Mouse (Mus musculus) cerebellum, adult 2 months (tissue): ENCODE data around the gene Alyref. TPM values are rescaled to one million over a fixed set of nuclear protein-coding genes. Genes with fewer than 3 reads are reported as not detected.

Experiments
- DNase-seq, 2 experiments: peaks; one replicate each; pipeline ENCODE4 v3.0.0; 2021
- H3K27ac ChIP-seq: fragments of 200-500 bp; 2 replicates; pipeline ENCODE4 v1.5.1; 2012; ENCODE audit warnings: low read length, control low read depth, inconsistent platforms; ENCODE audit not compliant: insufficient read depth
- H3K27me3 ChIP-seq: fragments of 200-500 bp; 2 replicates; pipeline ENCODE4 v1.6.1; 2012; ENCODE audit warnings: inconsistent platforms, mild to moderate bottlenecking, low read length, moderate library complexity; ENCODE audit not compliant: control insufficient read depth, insufficient read depth
- H3K4me1 ChIP-seq: fragments of 200-500 bp; 2 replicates; pipeline ENCODE4 v1.6.1; 2011; ENCODE audit warnings: low read length; ENCODE audit not compliant: control insufficient read depth, insufficient read depth
- H3K4me3 ChIP-seq: fragments of 200-500 bp; replicated peaks from 2 replicates; pipeline ENCODE3; 2011; ENCODE audit warnings: mild to moderate bottlenecking, low read depth, low read length, control low read depth; ENCODE audit not compliant: insufficient read depth
- CTCF ChIP-seq: fragments of 200-500 bp; IDR thresholded peaks from 2 replicates; pipeline ENCODE4 v1.5.1; 2011; ENCODE audit warnings: low read depth, mild to moderate bottlenecking, control low read depth, low read length, moderate library complexity, borderline replicate concordance; ENCODE audit not compliant: insufficient read depth
- POLR2A ChIP-seq: fragments of 200-500 bp; IDR thresholded peaks from 2 replicates; pipeline ENCODE4 v1.6.1; 2011; ENCODE audit warnings: low read length, control low read depth, borderline replicate concordance; ENCODE audit not compliant: insufficient read depth
- WGBS: fragments of 180-500 bp; shearing (Covaris S2); methylation state at CpG from one replicate; pipeline ENCODE4 v1.1.7; 2018; 5-methylcytosine and 5-hydroxymethylcytosine counted together
- polyA plus RNA-seq: library from polyadenylated mRNA; depleted of rRNA; stranded (reverse); fragments of >200 nt; gene quantifications from 2 replicates; pipeline ENCODE4 v1.2.3, GENCODE M21; 2012

Gene Alyref
- polyA plus RNA-seq, 1 experiment = 51.8 TPM

- no peak for DNase-seq
- Histone ChIP-seq H3K27ac (no peak overlapping the region), H3K27me3 (no peaks in the 10 kb centered on the region), H3K4me1 (peaks cover 13% of the 10 kb centered on the region), H3K4me3 (no peak overlapping the region)
- no peak for TF ChIP-seq POLR2A
- no peak for TF ChIP-seq CTCF
- WGBS = 71% methylated on average over 3 of the region's 3 CpGs
These were observed 21.7 kb downstream of the Alyref start for GRCm38 (mm10) chr11:120576365-120576981.

GRCm38 (mm10) chr11:120575940-120576339 is 22.2 kb downstream of the Alyref start:
- TF ChIP-seq CTCF (no peak), POLR2A (no peak)
- Histone ChIP-seq H3K27me3 (no peaks in the 10 kb centered on the region), H3K27ac (no peak overlapping the region), H3K4me3 (no peak overlapping the region), H3K4me1 (peaks cover 13% of the 10 kb centered on the region)
- no peak for DNase-seq

- TF ChIP-seq POLR2A (no peak), CTCF (no peak)
- WGBS = 80% methylated on average over 2 of the region's 2 CpGs
- no peak overlapping the region for H3K4me3 ChIP-seq
- DNase-seq = no peak
- H3K27ac ChIP-seq = no peak overlapping the region
- H3K4me1 ChIP-seq = peaks cover 10% of the 10 kb centered on the region
- no peaks in the 10 kb centered on the region for H3K27me3 ChIP-seq
These were observed 23.1 kb downstream of the Alyref start for GRCm38 (mm10) chr11:120575046-120575445.

GRCm38 (mm10) chr11:120574278-120574600 is 23.9 kb downstream of the Alyref start:
- H3K27me3 ChIP-seq = no peaks in the 10 kb centered on the region
- peaks cover 2% of the 10 kb centered on the region; the same call in 1 of the 2 replicates for H3K4me1 ChIP-seq
- TF ChIP-seq POLR2A (no peak), CTCF (no peak)
- DNase-seq = no peak
- WGBS = 31% methylated on average over 5 of the region's 5 CpGs
- H3K27ac ChIP-seq = no peak overlapping the region
- H3K4me3 ChIP-seq = no peak overlapping the region

GRCm38 (mm10) chr11:120573585-120574277 is 24.4 kb downstream of the Alyref start:
- TF ChIP-seq POLR2A = no peak
- TF ChIP-seq CTCF = no peak
- H3K4me1 ChIP-seq = no peaks in the 10 kb centered on the region
- H3K27ac ChIP-seq = peak overlapping the region; percentile 78
- H3K4me3 ChIP-seq = peak overlapping the region; percentile 86
- no peak for DNase-seq
- WGBS = 0% methylated on average over 23 of the region's 23 CpGs
- H3K27me3 ChIP-seq = no peaks in the 10 kb centered on the region

- peak; percentile 100 for DNase-seq
- Histone ChIP-seq H3K4me1 (no peaks in the 10 kb centered on the region), H3K4me3 (peak within 1 kb of the TSS; percentile 92), H3K27ac (peak within 1 kb of the TSS; percentile 78), H3K27me3 (no peaks in the 10 kb centered on the region)
- under 1% methylated on average over 94 of the region's 94 CpGs for WGBS
- TF ChIP-seq POLR2A (peak; percentile 97), CTCF (no peak)
These were observed 25.2 kb downstream of the Alyref start, which contains the start of gene P4hb for GRCm38 (mm10) chr11:120572752-120573584. Gene P4hb (minus strand): TSS chr11:120573253.

GRCm38 (mm10) chr11:120572417-120572751 is 25.8 kb downstream of the Alyref start:
- Histone ChIP-seq H3K27me3 (no peaks in the 10 kb centered on the region), H3K4me3 (peak overlapping the region; percentile 92), H3K27ac (peak overlapping the region; percentile 63), H3K4me1 (no peaks in the 10 kb centered on the region)
- WGBS = under 1% methylated on average over 22 of the region's 24 CpGs
- DNase-seq = no peak
- TF ChIP-seq CTCF (no peak), POLR2A (no peak)

GRCm38 (mm10) chr11:120571754-120572416 is 26.3 kb downstream of the Alyref start:
- Histone ChIP-seq H3K27me3 (no peaks in the 10 kb centered on the region), H3K4me3 (peak overlapping the region; percentile 92), H3K27ac (peak overlapping the region; percentile 63; the same call in 1 of the 2 replicates), H3K4me1 (no peaks in the 10 kb centered on the region)
- WGBS = 8% methylated on average over 11 of the region's 11 CpGs
- DNase-seq = no peak
- TF ChIP-seq CTCF (no peak), POLR2A (no peak)
